ENCODE assay signal across 22 mouse cellular contexts in the genomic region with DNA sequence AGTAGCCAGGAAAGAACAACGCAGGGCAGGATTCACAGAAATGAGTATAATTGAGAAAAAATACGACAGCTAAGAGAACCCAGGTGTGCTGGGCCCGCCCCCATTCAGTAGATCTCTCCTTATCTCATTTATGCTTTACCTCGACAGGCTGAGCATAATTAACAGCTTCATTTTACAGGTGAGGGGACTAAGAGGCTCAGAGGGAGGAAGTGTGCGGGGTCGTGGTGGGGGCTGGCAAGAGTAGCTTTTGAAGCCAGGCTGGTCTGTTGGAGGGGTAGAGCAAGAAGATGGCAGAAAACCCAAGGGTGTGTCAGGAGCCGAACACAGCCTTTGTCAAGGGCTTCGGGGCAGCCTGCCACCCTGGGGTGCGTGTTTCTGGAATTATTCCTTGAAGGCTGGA. TPM values are rescaled to one million over a fixed set of nuclear protein-coding genes. Genes with fewer than 3 reads are reported as not detected.
DNase-seq lines count a peak whose midpoint lies in the region; ATAC-seq lines count a peak whose summit lies in the region.
"Had no signal": no experiment of that assay in that cellular context is flagged by ENCODE, and none has a peak within 500 bp of the region (broad histone marks: within the 10 kb centered on the region; RNA-seq: fewer than 3 reads in every experiment).

No protein-coding gene starts in this region.

- WGBS in midbrain, embryonic 10.5 days, result 81% methylated on average over 9 of the region's 9 CpGs
- WGBS in midbrain, embryonic 13.5 days, result 81% methylated on average over 9 of the region's 9 CpGs
- WGBS in intestine, embryonic 16.5 days, result 71% methylated on average over 9 of the region's 9 CpGs

- DNase-seq in midbrain, embryonic 10.5 days (ENCODE audit: low spot score), result no peak
- DNase-seq in thymus, postnatal 14 days, result peak; percentile 65
- DNase-seq in thymus, postnatal 10 days (ENCODE audit: low spot score in 2 of 2), result no peak
- peak; percentile 67 for DNase-seq in thymus, postnatal 25 days
- DNase-seq: adrenal gland, postnatal 10 days; B cell, adult 2 months; cerebellum, adult 18-20 months; cerebellum, adult 9-10 months; cerebellum, postnatal 14 days; gastrocnemius, postnatal 25 days; heart, adult 18-20 months; heart, postnatal 10 days; heart, postnatal 36 days had no signal

- H3K9ac ChIP-seq in midbrain, embryonic 13.5 days (replicated peaks), result no peak overlapping the region
- no peak overlapping the region for H3K9ac ChIP-seq in intestine, embryonic 16.5 days (ENCODE audit: low read depth, low read length)
- H3K9ac ChIP-seq: forebrain, embryonic 15.5 days; heart, embryonic 12.5 days; heart, embryonic 15.5 days had no signal

- 0 out of 2 replicates have a peak overlapping the region, but pooled peaks have one; percentile 13 for H3K27ac ChIP-seq in midbrain, embryonic 10.5 days (replicated peaks)
- H3K27ac ChIP-seq in midbrain, embryonic 13.5 days, result no peak overlapping the region
- H3K27ac ChIP-seq in intestine, embryonic 16.5 days (ENCODE audit: low read length), result no peak overlapping the region
- H3K27ac ChIP-seq: forebrain, embryonic 15.5 days; heart, embryonic 15.5 days; hindbrain, embryonic 10.5 days; hindbrain, embryonic 13.5 days had no signal

- no peak overlapping the region for H3K4me3 ChIP-seq in midbrain, embryonic 10.5 days
- H3K4me3 ChIP-seq in midbrain, embryonic 13.5 days (replicated peaks), result no peak overlapping the region
- no peak overlapping the region for H3K4me3 ChIP-seq in intestine, embryonic 16.5 days (ENCODE audit: low read length)
- H3K4me3 ChIP-seq: forebrain, embryonic 15.5 days; heart, embryonic 12.5 days; heart, embryonic 15.5 days; hindbrain, embryonic 10.5 days; hindbrain, embryonic 13.5 days had no signal

- no peaks in the 10 kb centered on the region for H3K9me3 ChIP-seq in midbrain, embryonic 10.5 days (replicated peaks)
- H3K9me3 ChIP-seq in midbrain, embryonic 13.5 days, result no peaks in the 10 kb centered on the region
- H3K9me3 ChIP-seq in intestine, embryonic 16.5 days (ENCODE audit: control insufficient read depth, low read length), result no peaks in the 10 kb centered on the region
- H3K9me3 ChIP-seq: forebrain, embryonic 15.5 days; heart, embryonic 12.5 days; heart, embryonic 15.5 days; hindbrain, embryonic 10.5 days; hindbrain, embryonic 13.5 days had no signal

- H3K4me2 ChIP-seq in midbrain, embryonic 13.5 days (replicated peaks), result no peak overlapping the region
- no peak overlapping the region for H3K4me2 ChIP-seq in intestine, embryonic 16.5 days (ENCODE audit: low read depth, low read length)
- H3K4me2 ChIP-seq: forebrain, embryonic 15.5 days; heart, embryonic 12.5 days; heart, embryonic 15.5 days; hindbrain, embryonic 13.5 days had no signal

- peaks cover 12% of the 10 kb centered on the region for H3K4me1 ChIP-seq in midbrain, embryonic 10.5 days
- H3K4me1 ChIP-seq in midbrain, embryonic 13.5 days (replicated peaks), result 0 out of 2 replicates have a peak, but pooled peaks cover 2% of the 10 kb centered on the region
- no peaks in the 10 kb centered on the region for H3K4me1 ChIP-seq in intestine, embryonic 16.5 days (ENCODE audit: control insufficient read depth, insufficient read depth, low read length)
- H3K4me1 ChIP-seq: forebrain, embryonic 15.5 days; hindbrain, embryonic 13.5 days had no signal

- no peak for ATAC-seq in midbrain, embryonic 13.5 days
- no peak for ATAC-seq in intestine, embryonic 16.5 days
- no peak for ATAC-seq in erythroid progenitor cell, adult 5-6 weeks (replicated peaks; ENCODE audit: low FRiP score, poor library complexity, severe bottlenecking)
- ATAC-seq: forebrain, embryonic 15.5 days; hindbrain, embryonic 16.5 days had no signal

- H3K27me3 ChIP-seq in midbrain, embryonic 10.5 days (ENCODE audit: low read depth, poor library complexity, severe bottlenecking), result peaks cover 3% of the 10 kb centered on the region
- 0 out of 2 replicates have a peak, but pooled peaks cover under 1% of the 10 kb centered on the region for H3K27me3 ChIP-seq in midbrain, embryonic 13.5 days
- no peaks in the 10 kb centered on the region for H3K27me3 ChIP-seq in intestine, embryonic 16.5 days (replicated peaks; ENCODE audit: control insufficient read depth, insufficient read depth, low read length)
- H3K27me3 ChIP-seq: forebrain, embryonic 15.5 days; heart, embryonic 12.5 days; heart, embryonic 15.5 days; hindbrain, embryonic 13.5 days had no signal

- H3K36me3 ChIP-seq in midbrain, embryonic 10.5 days, result no peaks in the 10 kb centered on the region
- H3K36me3 ChIP-seq in midbrain, embryonic 13.5 days, result no peaks in the 10 kb centered on the region
- no peaks in the 10 kb centered on the region for H3K36me3 ChIP-seq in intestine, embryonic 16.5 days (ENCODE audit: control insufficient read depth, insufficient read depth, low read length)
- H3K36me3 ChIP-seq: forebrain, embryonic 15.5 days; heart, embryonic 12.5 days; heart, embryonic 15.5 days; hindbrain, embryonic 10.5 days; hindbrain, embryonic 13.5 days had no signal

RNA-seq across cellular contexts. Expression of gene Tcf7, which starts 16.1 kb away (rescaled TPM):
- polyA plus RNA-seq in midbrain, embryonic 10.5 days (2016; fragmentation: Nextera tagmentation; extraction: Ambion mirVana), result 8.0 and 10.6 TPM in 2 replicates
- 3.1 and 4.2 TPM in 2 replicates for polyA plus RNA-seq in midbrain, embryonic 13.5 days (2015; fragmentation: Nextera tagmentation; extraction: Ambion mirVana)
- 2.9 and 3.4 TPM in 2 replicates for polyA plus RNA-seq in intestine, embryonic 16.5 days (2015; fragmentation: Nextera tagmentation; extraction: Ambion mirVana)
- total RNA-seq in erythroid progenitor cell, adult 5-6 weeks (2015; ENCODE audit: low replicate concordance), result 16.2 and 22.6 TPM in 2 replicates
- total RNA-seq in erythroid progenitor cell, adult 5-6 weeks (2017; ENCODE audit: low replicate concordance), result 1.4 and 3.3 TPM in 2 replicates

Comparison
In these comparisons a context has a peak if more than half of its experiments do, and no peak if none do; other contexts are left out.
1. DNase-seq: peak in thymus, postnatal 14 days (single experiment) and thymus, postnatal 25 days (single experiment); none in midbrain, embryonic 10.5 days (single experiment) and thymus, postnatal 10 days (0 of 2).